Mouse (Mus musculus): Measurements from ENCODE around the gene Kdm5b. TPM values are rescaled to one million over a fixed set of nuclear protein-coding genes. Genes with fewer than 3 reads are reported as not detected.

Kdm5b gene
- total and polyA plus RNA-seq, 3 experiments = 22.4 to 174 (median 70.7) TPM

- no peak overlapping the region for H3K4me3 ChIP-seq (ENCODE audit: low read depth, low read length)
- H3K9me3 ChIP-seq (replicated peaks) = peaks cover 4% of the 10 kb centered on the region; the same call in 1 of the 2 replicates
- no peak for ATAC-seq (ENCODE audit: extremely low read depth, insufficient number of reproducible peaks, low FRiP score, poor library complexity, severe bottlenecking)
- DNase-seq (ENCODE audit: low spot score) = no peak
- peaks cover 56% of the 10 kb centered on the region for H3K36me3 ChIP-seq (replicated peaks)
- TF ChIP-seq CTCF (IDR thresholded peaks at IDR 0.05; ENCODE audit: low read depth, low read length) = no peak
- no peak for TF ChIP-seq POLR2AphosphoS5 (IDR thresholded peaks at IDR 0.05; ENCODE audit: insufficient replicate concordance, low read depth, low read length)
- TF ChIP-seq TAL1 (conservative IDR thresholded peaks at IDR 0.05; ENCODE audit: low read depth, low read length) = no peak
- TF ChIP-seq GATA2 (IDR thresholded peaks at IDR 0.05; ENCODE audit: borderline replicate concordance, low read depth, low read length) = no peak
- TF ChIP-seq GATA1 (IDR thresholded peaks at IDR 0.05; ENCODE audit: borderline replicate concordance, low read length) = no peak
- peaks cover 4% of the 10 kb centered on the region; the same call in 1 of the 2 replicates for H3K27me3 ChIP-seq (ENCODE audit: insufficient read depth, low read length)
- peaks cover 11% of the 10 kb centered on the region for H3K4me1 ChIP-seq (ENCODE audit: insufficient read depth, low read depth, low read length)
These were observed 74.3 kb downstream of the Kdm5b start for GRCm38 (mm10) chr1:134634296-134634695.

- Histone ChIP-seq H3K4me3 (ENCODE audit: low read depth, low read length) (no peak overlapping the region), H3K4me1 (ENCODE audit: insufficient read depth, low read depth, low read length) (no peaks in the 10 kb centered on the region), H3K27me3 (ENCODE audit: insufficient read depth, low read length) (peaks cover 8% of the 10 kb centered on the region; the same call in 1 of the 2 replicates), H3K36me3 (replicated peaks) (peaks cover 36% of the 10 kb centered on the region), H3K9me3 (replicated peaks) (no peaks in the 10 kb centered on the region)
- DNase-seq (ENCODE audit: low spot score) (no peak), ATAC-seq (ENCODE audit: extremely low read depth, insufficient number of reproducible peaks, low FRiP score, poor library complexity, severe bottlenecking) (no peak)
- TF ChIP-seq GATA2 (IDR thresholded peaks at IDR 0.05; ENCODE audit: borderline replicate concordance, low read depth, low read length) (no peak), POLR2AphosphoS5 (IDR thresholded peaks at IDR 0.05; ENCODE audit: insufficient replicate concordance, low read depth, low read length) (peak; percentile 53; the same call in 1 of the 2 replicates)
These were observed 76.3 kb downstream of the Kdm5b start for GRCm38 (mm10) chr1:134636245-134636644.

GRCm38 (mm10) chr1:134636684-134637083 lies 76.7 kb downstream of the Kdm5b start:
- TF ChIP-seq POLR2AphosphoS5 (IDR thresholded peaks at IDR 0.05; ENCODE audit: insufficient replicate concordance, low read depth, low read length) = no peak
- no peak for TF ChIP-seq GATA2 (IDR thresholded peaks at IDR 0.05; ENCODE audit: borderline replicate concordance, low read depth, low read length)
- peak; percentile 20; the same call in 1 of the 2 replicates for TF ChIP-seq CTCF (IDR thresholded peaks at IDR 0.05; ENCODE audit: low read depth, low read length)
- no peak for TF ChIP-seq GATA1 (IDR thresholded peaks at IDR 0.05; ENCODE audit: borderline replicate concordance, low read length)
- Histone ChIP-seq H3K4me1 (ENCODE audit: insufficient read depth, low read depth, low read length) (no peaks in the 10 kb centered on the region), H3K36me3 (replicated peaks) (peaks cover 32% of the 10 kb centered on the region), H3K4me3 (ENCODE audit: low read depth, low read length) (no peak overlapping the region), H3K9me3 (replicated peaks) (no peaks in the 10 kb centered on the region), H3K27me3 (ENCODE audit: insufficient read depth, low read length) (peaks cover 8% of the 10 kb centered on the region; the same call in 1 of the 2 replicates)
- ATAC-seq (ENCODE audit: extremely low read depth, insufficient number of reproducible peaks, low FRiP score, poor library complexity, severe bottlenecking) (no peak), DNase-seq (ENCODE audit: low spot score) (no peak)

- DNase-seq (ENCODE audit: low spot score) (no peak), ATAC-seq (ENCODE audit: extremely low read depth, insufficient number of reproducible peaks, low FRiP score, poor library complexity, severe bottlenecking) (no peak)
- Histone ChIP-seq H3K27me3 (ENCODE audit: insufficient read depth, low read length) (peaks cover 11% of the 10 kb centered on the region), H3K4me1 (ENCODE audit: insufficient read depth, low read depth, low read length) (no peaks in the 10 kb centered on the region), H3K36me3 (replicated peaks) (peaks cover 19% of the 10 kb centered on the region), H3K9me3 (replicated peaks) (no peaks in the 10 kb centered on the region), H3K4me3 (ENCODE audit: low read depth, low read length) (no peak overlapping the region)
- TF ChIP-seq POLR2AphosphoS5 (IDR thresholded peaks at IDR 0.05; ENCODE audit: insufficient replicate concordance, low read depth, low read length) = no peak
- TF ChIP-seq GATA1 (IDR thresholded peaks at IDR 0.05; ENCODE audit: borderline replicate concordance, low read length) = no peak
- no peak for TF ChIP-seq CTCF (IDR thresholded peaks at IDR 0.05; ENCODE audit: low read depth, low read length)
- no peak for TF ChIP-seq GATA2 (IDR thresholded peaks at IDR 0.05; ENCODE audit: borderline replicate concordance, low read depth, low read length)
- TF ChIP-seq TAL1 (conservative IDR thresholded peaks at IDR 0.05; ENCODE audit: low read depth, low read length) = no peak
These were observed 78.1 kb downstream of the Kdm5b start for GRCm38 (mm10) chr1:134638041-134638440.

- no peak for ATAC-seq (ENCODE audit: extremely low read depth, insufficient number of reproducible peaks, low FRiP score, poor library complexity, severe bottlenecking)
- no peak overlapping the region for H3K4me3 ChIP-seq (ENCODE audit: low read depth, low read length)
- DNase-seq (ENCODE audit: low spot score) = no peak
- H3K9me3 ChIP-seq (replicated peaks) = no peaks in the 10 kb centered on the region
- H3K4me1 ChIP-seq (ENCODE audit: insufficient read depth, low read depth, low read length) = no peaks in the 10 kb centered on the region
- H3K27me3 ChIP-seq (ENCODE audit: insufficient read depth, low read length) = peaks cover 11% of the 10 kb centered on the region
- peaks cover 14% of the 10 kb centered on the region for H3K36me3 ChIP-seq (replicated peaks)
- TF ChIP-seq CTCF (IDR thresholded peaks at IDR 0.05; ENCODE audit: low read depth, low read length) (no peak), GATA2 (IDR thresholded peaks at IDR 0.05; ENCODE audit: borderline replicate concordance, low read depth, low read length) (no peak)
These were observed 78.6 kb downstream of the Kdm5b start for GRCm38 (mm10) chr1:134638522-134638921.

- no peaks in the 10 kb centered on the region for H3K4me1 ChIP-seq (ENCODE audit: insufficient read depth, low read depth, low read length)
- H3K27me3 ChIP-seq (ENCODE audit: insufficient read depth, low read length) = peaks cover 18% of the 10 kb centered on the region
- no peaks in the 10 kb centered on the region for H3K9me3 ChIP-seq (replicated peaks)
- TF ChIP-seq TAL1 (conservative IDR thresholded peaks at IDR 0.05; ENCODE audit: low read depth, low read length) = no peak
- TF ChIP-seq CTCF (IDR thresholded peaks at IDR 0.05; ENCODE audit: low read depth, low read length) = no peak
- no peak for TF ChIP-seq GATA1 (IDR thresholded peaks at IDR 0.05; ENCODE audit: borderline replicate concordance, low read length)
- no peak for TF ChIP-seq POLR2AphosphoS5 (IDR thresholded peaks at IDR 0.05; ENCODE audit: insufficient replicate concordance, low read depth, low read length)
- no peak for TF ChIP-seq GATA2 (IDR thresholded peaks at IDR 0.05; ENCODE audit: borderline replicate concordance, low read depth, low read length)
- no peak overlapping the region for H3K4me3 ChIP-seq (ENCODE audit: low read depth, low read length)
- DNase-seq (ENCODE audit: low spot score) (no peak), ATAC-seq (ENCODE audit: extremely low read depth, insufficient number of reproducible peaks, low FRiP score, poor library complexity, severe bottlenecking) (no peak)
- peaks cover 5% of the 10 kb centered on the region for H3K36me3 ChIP-seq (replicated peaks)
These were observed 79.5 kb downstream of the Kdm5b start for GRCm38 (mm10) chr1:134639460-134639859.

- Histone ChIP-seq H3K27me3 (ENCODE audit: insufficient read depth, low read length) (peaks cover 30% of the 10 kb centered on the region), H3K4me3 (ENCODE audit: low read depth, low read length) (no peak overlapping the region), H3K4me1 (ENCODE audit: insufficient read depth, low read depth, low read length) (0 out of 2 replicates have a peak, but pooled peaks cover 4% of the 10 kb centered on the region), H3K9me3 (replicated peaks) (0 out of 2 replicates have a peak, but pooled peaks cover under 1% of the 10 kb centered on the region), H3K36me3 (replicated peaks) (no peaks in the 10 kb centered on the region)
- ATAC-seq (ENCODE audit: extremely low read depth, insufficient number of reproducible peaks, low FRiP score, poor library complexity, severe bottlenecking) = no peak
- TF ChIP-seq TAL1 (conservative IDR thresholded peaks at IDR 0.05; ENCODE audit: low read depth, low read length) (no peak), POLR2AphosphoS5 (IDR thresholded peaks at IDR 0.05; ENCODE audit: insufficient replicate concordance, low read depth, low read length) (no peak), CTCF (IDR thresholded peaks at IDR 0.05; ENCODE audit: low read depth, low read length) (no peak), GATA1 (IDR thresholded peaks at IDR 0.05; ENCODE audit: borderline replicate concordance, low read length) (no peak), GATA2 (IDR thresholded peaks at IDR 0.05; ENCODE audit: borderline replicate concordance, low read depth, low read length) (no peak)
- DNase-seq (ENCODE audit: low spot score) = no peak
These were observed 81.5 kb downstream of the Kdm5b start for GRCm38 (mm10) chr1:134641507-134641906.

Measured in G1E (cell line).